Mouse (Mus musculus) lung, adult 2 months (tissue): ENCODE measurements around the gene Sesn2.
"Not testable (repeated sequence)": the region's sequence is repeated elsewhere in the genome, so short reads cannot be mapped to it uniquely, and the experiment has no call there.

Experiments
- CTCF ChIP-seq: fragments of 200-500 bp; IDR thresholded peaks from 2 replicates; pipeline ENCODE4 v1.5.1; 2011; ENCODE audit warnings: mild to moderate bottlenecking, low read length, control low read depth; ENCODE audit not compliant: insufficient read depth
- POLR2A ChIP-seq: fragments of 200-500 bp; IDR thresholded peaks from 2 replicates; pipeline ENCODE4 v1.6.1; 2011; ENCODE audit warnings: low read depth, mild to moderate bottlenecking, control low read depth, low read length, borderline replicate concordance; ENCODE audit errors: extremely low read depth

DNA sequence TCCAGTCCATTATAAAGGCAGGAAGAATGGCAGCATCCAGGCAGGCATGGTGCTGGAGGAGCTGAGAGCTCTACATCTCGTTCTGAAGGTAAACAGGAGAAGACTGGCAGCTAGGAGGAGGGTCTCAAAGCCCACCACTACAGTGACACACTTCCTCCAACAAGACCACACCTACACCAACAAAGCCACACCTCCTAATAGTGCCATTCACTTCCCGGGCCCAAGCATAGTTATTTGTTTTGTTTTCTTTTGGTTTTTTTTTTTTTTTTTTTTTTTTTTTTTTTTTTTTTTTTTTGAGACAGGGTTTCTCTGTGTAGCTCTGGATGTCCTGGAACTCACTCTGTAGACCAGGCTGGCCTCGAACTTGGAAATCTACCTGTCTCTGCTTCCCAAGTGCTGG lies 28.2 kb downstream of the Sesn2 start:
- TF ChIP-seq CTCF, POLR2A: not testable (repeated sequence)
